Mouse (Mus musculus): ENCODE data around the gene Elmo1.

DNA sequence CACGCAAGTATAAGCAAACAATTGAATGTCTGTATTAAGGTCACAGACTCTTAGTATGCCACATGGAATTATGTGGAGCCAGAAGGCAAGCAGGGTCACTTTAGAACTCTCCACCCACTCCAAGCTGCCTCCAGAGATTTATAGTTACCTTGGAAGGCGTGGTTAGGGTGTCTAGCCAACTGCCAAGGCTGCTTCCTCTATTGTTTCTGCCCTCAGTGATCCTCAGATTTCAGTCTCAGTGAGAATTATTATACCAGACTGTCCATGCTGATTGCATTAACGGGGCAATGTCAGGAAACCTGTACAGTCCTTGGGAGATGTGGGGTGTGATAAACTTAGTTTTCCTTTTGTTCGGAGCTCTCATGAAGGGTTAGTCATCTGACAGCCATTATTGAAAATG, 90.9 kb downstream of the Elmo1 start:
- TF ChIP-seq CTCF (IDR thresholded peaks at IDR 0.05; ENCODE audit: low read depth): no peak
- TF ChIP-seq EP300 (IDR thresholded peaks at IDR 0.05; ENCODE audit: low read depth): 0 out of 2 replicates have a peak, but pooled peaks have one; percentile 55
